Mouse (Mus musculus) MEL (cell line): Measurements from ENCODE around the gene Sycp2l.

Experiments used
- CTCF ChIP-seq, 3 experiments: IDR thresholded peaks in 2 of 3; conservative IDR thresholded peaks in 1 of 3; 2 replicates each; pipeline ENCODE4 v1.5.1; 2011 to 2012; ENCODE audit warnings: low read length in 3 of 3, low read depth in 2 of 3, mild to moderate bottlenecking in 2 of 3, improper control_type of control experiment in 1 of 3, inconsistent platforms in 1 of 3, mixed read lengths in 1 of 3, moderate library complexity in 1 of 3; ENCODE audit not compliant: control insufficient read depth in 1 of 3, insufficient read depth in 1 of 3, poor library complexity in 1 of 3, severe bottlenecking in 1 of 3
- EP300 ChIP-seq, 2 experiments: IDR thresholded peaks; 2 replicates each; pipeline ENCODE4 v1.6.1; 2011; ENCODE audit warnings: improper control_type of control experiment in 2 of 2, low read length in 2 of 2, low read depth in 1 of 2, mild to moderate bottlenecking in 1 of 2
- GABPA ChIP-seq: IDR thresholded peaks from 2 replicates; pipeline ENCODE4 v1.6.1; 2012; ENCODE audit warnings: low read depth, mild to moderate bottlenecking, inconsistent platforms, low read length, improper control_type of control experiment, moderate library complexity
- GATA1 ChIP-seq: IDR thresholded peaks from 2 replicates; pipeline ENCODE4 v1.6.1; 2011; ENCODE audit warnings: low read depth, low read length, improper control_type of control experiment
- JUND ChIP-seq: IDR thresholded peaks from 2 replicates; pipeline ENCODE4 v1.6.1; 2011; ENCODE audit warnings: low read depth, mild to moderate bottlenecking, improper control_type of control experiment, low read length
- MAX ChIP-seq: IDR thresholded peaks from 2 replicates; pipeline ENCODE4 v1.6.1; 2011; ENCODE audit warnings: low read length, improper control_type of control experiment
- MAZ ChIP-seq: IDR thresholded peaks from 2 replicates; pipeline ENCODE4 v1.6.1; 2012; ENCODE audit warnings: low read depth, mild to moderate bottlenecking, inconsistent platforms, low read length, improper control_type of control experiment
- POLR2A ChIP-seq, 2 experiments: IDR thresholded peaks; 2 replicates each; pipeline ENCODE4 v1.6.1; 2011 to 2012; ENCODE audit warnings: low read length in 2 of 2, mild to moderate bottlenecking in 2 of 2, control low read depth in 1 of 2, improper control_type of control experiment in 1 of 2, low read depth in 1 of 2, moderate library complexity in 1 of 2; ENCODE audit not compliant: control insufficient read depth in 1 of 2, insufficient read depth in 1 of 2, poor library complexity in 1 of 2
- RAD21 ChIP-seq: IDR thresholded peaks from 2 replicates; pipeline ENCODE4 v1.6.1; 2011; ENCODE audit warnings: mild to moderate bottlenecking, low read depth, low read length, improper control_type of control experiment
- ZKSCAN1 ChIP-seq: IDR thresholded peaks from 2 replicates; pipeline ENCODE4 v1.6.1; 2012; ENCODE audit warnings: low read depth, mild to moderate bottlenecking, inconsistent platforms, low read length, improper control_type of control experiment, moderate library complexity

DNA sequence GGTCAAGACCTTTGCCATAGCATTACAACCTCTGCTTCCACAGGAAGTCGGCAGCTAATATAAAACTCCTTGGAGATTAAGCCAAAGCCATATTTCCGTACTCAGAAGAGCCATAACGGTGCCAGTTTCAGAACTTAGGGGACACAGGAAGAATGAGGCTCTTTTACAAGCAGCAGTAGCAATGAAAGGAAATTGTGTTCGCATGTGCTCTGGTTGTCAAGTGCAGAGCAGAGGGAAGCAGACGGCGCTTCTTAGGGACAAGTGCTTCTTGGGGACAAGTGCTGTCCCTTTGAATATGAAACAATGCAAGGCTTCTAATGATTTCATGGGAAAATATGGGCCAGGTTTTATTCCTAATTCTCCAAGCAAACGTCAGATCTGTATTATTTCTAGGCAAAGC lies 89.2 kb downstream of the Sycp2l start:
- TF ChIP-seq EP300 (IDR thresholded peaks at IDR 0.05; ENCODE audit: low read depth in 1 of 2, low read length in 2 of 2) (no peak), CTCF (IDR thresholded peaks at IDR 0.05 in 2 of 3, conservative IDR thresholded peaks at IDR 0.05 in 1 of 3; ENCODE audit: control insufficient read depth in 1 of 3, insufficient read depth in 1 of 3, low read depth in 2 of 3, low read length in 3 of 3, poor library complexity in 1 of 3, severe bottlenecking in 1 of 3) (no peak), RAD21 (no peak), MAX (no peak), POLR2A (IDR thresholded peaks at IDR 0.05; ENCODE audit: control insufficient read depth in 1 of 2, insufficient read depth in 1 of 2, low read depth in 1 of 2, low read length in 2 of 2, poor library complexity in 1 of 2) (no peak), ZKSCAN1 (no peak), GATA1 (no peak), JUND (no peak), MAZ (no peak), GABPA (no peak)
